Mouse (Mus musculus) spleen, adult 2 months (tissue): ENCODE data around the gene Ampd1.

Experiments
- CTCF ChIP-seq: fragments of 200-500 bp; IDR thresholded peaks from 2 replicates; pipeline ENCODE4 v1.5.1; 2011; ENCODE audit warnings: mild to moderate bottlenecking, inconsistent platforms; ENCODE audit not compliant: insufficient read depth, insufficient read length, insufficient replicate concordance; ENCODE audit errors: extremely low read depth
- POLR2A ChIP-seq: fragments of 200-500 bp; IDR thresholded peaks from 2 replicates; pipeline ENCODE4 v1.6.1; 2011; ENCODE audit warnings: low read depth, low read length, inconsistent platforms

DNA sequence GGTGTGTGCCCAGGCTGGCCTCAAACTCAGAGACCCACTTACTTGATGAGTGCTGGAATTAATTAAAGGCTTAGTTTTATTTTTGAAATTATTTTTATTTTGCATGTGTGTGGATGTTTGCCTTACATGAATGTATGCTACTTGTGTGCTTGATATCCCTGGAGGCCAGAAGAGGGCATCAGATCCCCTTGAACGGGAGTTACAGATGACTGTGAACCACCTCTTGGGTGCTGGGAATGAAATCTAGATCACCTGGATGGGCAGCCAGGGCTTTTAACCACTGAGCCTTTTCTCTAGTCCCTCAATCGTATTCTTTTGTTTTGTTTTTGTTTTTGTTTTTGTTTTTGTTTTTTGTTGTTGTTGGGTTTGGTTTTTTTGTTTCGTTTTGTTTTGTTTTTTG lies 52.3 kb downstream of the Ampd1 start:
- TF ChIP-seq CTCF (no peak), POLR2A (no peak)
